Mouse (Mus musculus): ENCODE measurements around the gene Dand5.

- TF ChIP-seq E2F4 (IDR thresholded peaks at IDR 0.05; ENCODE audit: insufficient read depth) (no peak), POLR2A (IDR thresholded peaks at IDR 0.05; ENCODE audit: insufficient read length, low read depth) (no peak), USF1 (IDR thresholded peaks at IDR 0.05; ENCODE audit: low read depth) (no peak)
These were observed 50.0 kb downstream of the Dand5 start for GRCm38 (mm10) chr8:84772628-84773027.
